Mouse (Mus musculus): ENCODE data around the gene Ankfn1. TPM values are rescaled to one million over a fixed set of nuclear protein-coding genes. Genes with fewer than 3 reads are reported as not detected.
A peak's percentile ranks its signal among the peaks of the same experiment; 100 is the strongest.

The Ankfn1 gene
- total RNA-seq, 2 experiments from 2014 or later = 0.12 TPM; not detected in 1

DNA sequence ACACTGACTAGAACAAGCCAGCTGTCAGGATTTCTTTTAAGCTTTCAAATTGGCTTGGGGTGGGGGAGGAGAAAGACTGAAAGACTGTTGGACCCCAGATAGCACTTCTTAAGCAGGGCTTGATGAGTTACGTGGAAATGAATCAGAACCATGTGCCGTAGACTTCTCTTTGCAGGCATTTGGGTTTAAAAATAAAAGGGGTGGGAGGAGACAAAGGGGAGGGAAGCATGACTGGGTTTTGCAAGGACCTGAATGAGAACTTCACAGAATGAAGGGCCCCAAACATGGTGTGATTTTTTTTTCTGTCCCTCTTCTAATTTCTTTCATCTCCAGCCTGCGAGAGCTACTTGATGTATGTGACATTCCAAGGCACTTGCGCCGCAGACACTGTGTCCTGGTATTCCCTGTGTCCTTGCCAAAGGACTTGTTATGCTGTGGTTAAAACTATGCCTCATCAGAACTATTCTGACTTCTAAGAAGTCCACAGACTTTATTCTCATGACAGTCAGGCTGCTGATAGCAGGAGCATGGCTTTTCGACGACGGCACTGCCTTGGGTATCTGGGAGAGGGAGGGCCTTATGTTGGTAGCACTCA lies 176.4 kb downstream of the Ankfn1 start:
- DNase-seq = no peak

DNA sequence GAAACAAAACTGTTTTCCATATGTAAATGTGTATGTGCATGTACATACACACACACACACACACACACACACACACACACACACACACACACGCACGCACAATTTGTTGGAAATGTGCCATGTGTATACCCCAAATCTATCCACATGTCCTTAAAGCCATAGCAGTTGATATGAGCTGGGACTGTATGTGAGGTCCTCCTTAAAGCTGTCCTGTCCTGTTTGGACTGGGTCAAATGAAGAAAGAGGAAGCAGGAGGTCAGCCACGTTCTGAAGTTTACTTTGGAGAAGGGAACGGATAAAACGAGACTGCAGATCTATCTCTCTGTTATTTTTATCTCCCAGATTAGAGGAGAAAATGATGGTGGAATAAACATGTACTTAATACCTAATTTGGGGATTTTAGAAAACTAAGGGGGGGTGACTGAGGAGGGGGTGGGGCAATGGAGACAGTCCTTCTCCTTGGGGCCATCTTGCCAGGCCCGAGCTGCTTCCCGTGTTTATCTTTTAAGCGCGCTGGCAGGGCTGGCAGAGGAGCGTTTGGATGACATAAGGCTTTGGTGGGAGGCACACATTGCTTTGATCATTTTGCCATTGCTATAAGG lies 187.1 kb downstream of the Ankfn1 start:
- intact Hi-C loops (cut with DNase I) = no loop called here
- no peak for DNase-seq

More for the DNA sequence above, 176.4 kb downstream of the Ankfn1 start:
- intact Hi-C loops (cut with DNase I) = no loop called here

GRCm38 (mm10) chr11:89586341-89586740 lies 191.1 kb downstream of the Ankfn1 start:
- intact Hi-C loops (cut with DNase I) = no loop called here
- no peak for DNase-seq

DNA sequence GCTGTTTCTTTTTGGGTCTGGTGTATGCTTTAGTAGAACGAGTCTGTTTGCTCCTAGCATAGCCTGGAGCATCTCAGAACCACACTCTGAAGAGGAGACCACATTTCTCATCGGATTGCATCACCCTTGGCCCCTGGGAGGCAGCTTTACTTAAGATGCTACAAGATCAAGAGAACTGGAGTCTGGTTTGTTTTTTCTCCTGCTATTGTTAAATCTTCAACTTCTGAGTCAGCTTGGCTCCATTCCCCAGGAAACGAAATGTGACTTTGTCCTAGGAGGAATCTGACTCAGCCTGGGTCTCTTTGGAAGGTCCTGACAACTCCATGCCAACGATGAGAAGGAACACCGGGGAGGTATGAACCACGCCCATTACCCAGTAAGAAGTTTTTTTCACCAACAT lies 197.6 kb downstream of the Ankfn1 start:
- DNase-seq = no peak
- intact Hi-C loops (cut with DNase I) = no loop called here

DNA sequence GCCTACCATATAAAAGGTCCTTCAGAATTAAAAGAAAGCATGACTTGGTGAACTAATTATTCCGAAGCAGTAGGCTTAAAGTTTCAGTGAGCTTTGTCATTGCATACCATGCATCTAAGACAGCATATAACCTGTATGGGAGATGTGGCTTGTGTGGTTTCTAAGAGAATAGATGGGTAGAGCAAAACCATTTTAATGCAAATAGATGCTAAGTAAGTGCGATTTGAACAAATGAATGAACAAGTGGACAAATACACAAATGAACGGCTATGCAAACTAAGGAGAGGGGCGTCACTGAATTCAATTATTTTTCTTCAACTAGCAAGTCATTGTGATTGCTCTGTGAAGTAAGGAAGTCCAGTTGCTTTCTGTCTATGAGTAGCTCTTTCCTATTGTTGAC lies 198.3 kb downstream of the Ankfn1 start:
- no peak for DNase-seq
- intact Hi-C loops (cut with DNase I) = no loop called here

DNA sequence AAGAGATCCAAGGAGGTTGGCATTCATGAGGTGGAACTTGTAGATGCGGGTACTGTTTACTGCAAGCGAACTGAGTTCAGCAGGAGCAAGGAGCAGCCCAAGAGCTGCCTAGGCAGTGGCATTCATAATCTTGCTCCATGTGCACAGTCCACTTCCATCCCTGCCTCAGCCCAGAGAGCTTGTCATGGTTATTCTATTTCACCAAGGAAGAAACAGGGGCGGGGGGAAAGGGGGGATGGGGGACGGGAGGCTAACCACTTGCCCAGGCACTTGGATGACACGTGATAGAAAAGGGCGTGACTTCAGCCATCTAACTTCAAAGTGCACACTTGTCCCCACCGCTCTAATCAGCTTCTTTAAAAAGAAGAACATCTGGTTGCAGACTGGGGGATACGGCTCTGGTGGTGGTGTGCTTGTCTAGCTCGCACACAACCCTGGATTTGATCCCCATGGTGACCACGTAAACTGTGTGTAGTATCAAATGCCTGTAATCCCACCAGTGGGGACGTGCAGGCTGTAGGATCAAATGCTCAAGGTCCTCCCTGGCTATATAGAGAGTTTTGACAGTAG lies 203.1 kb downstream of the Ankfn1 start:
- intact Hi-C loops (cut with DNase I) = no loop called here
- DNase-seq = no peak

- no peak for DNase-seq
- intact Hi-C loops (cut with DNase I) = no loop called here
Observed at GRCm38 (mm10) chr11:89569391-89570145, 207.9 kb downstream of the Ankfn1 start.

GRCm38 (mm10) chr11:89568246-89568645 lies 209.2 kb downstream of the Ankfn1 start:
- intact Hi-C loops (cut with DNase I) = no loop called here
- DNase-seq = no peak

GRCm38 (mm10) chr11:89551441-89551840 lies 226.0 kb downstream of the Ankfn1 start:
- no peak for DNase-seq
- intact Hi-C loops (cut with DNase I) = no loop called here

- intact Hi-C loops (cut with DNase I) = no loop called here
- DNase-seq = no peak
Observed at GRCm38 (mm10) chr11:89550921-89551320, 226.5 kb downstream of the Ankfn1 start.

GRCm38 (mm10) chr11:89548786-89549185 lies 228.7 kb downstream of the Ankfn1 start:
- intact Hi-C loops (cut with DNase I) = loop anchor here (10.0 kb wide), 2 partner anchors 176 to 626 kb away; no protein-coding TSS in a partner anchor
- DNase-seq = no peak

DNA sequence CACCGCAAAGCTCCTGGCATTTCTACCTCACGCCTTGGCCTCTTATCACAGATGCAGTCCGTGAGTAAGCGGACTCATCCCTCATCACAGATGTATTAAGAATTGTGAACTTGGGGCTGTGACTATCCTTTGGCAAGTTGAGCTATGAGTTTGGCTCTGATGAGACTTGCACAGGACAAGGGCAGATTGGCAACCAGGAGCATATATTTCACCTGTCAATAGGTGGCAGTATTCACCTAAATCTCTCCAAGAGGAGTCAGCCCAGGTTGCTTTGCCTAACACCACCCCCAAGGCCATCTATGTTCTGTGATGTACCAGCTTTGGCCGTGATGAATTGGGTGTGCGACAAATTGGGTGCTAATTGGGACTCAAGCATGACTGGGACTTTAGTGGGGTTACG lies 231.3 kb downstream of the Ankfn1 start:
- DNase-seq = peak in 1 of 2 experiments; percentile 16
- intact Hi-C loops (cut with DNase I) = loop anchor here (10.0 kb wide), 2 partner anchors 179 to 629 kb away; no protein-coding TSS in a partner anchor

- no peak for DNase-seq
- intact Hi-C loops (cut with DNase I) = loop anchor here (10.0 kb wide), 2 partner anchors 180 to 630 kb away; no protein-coding TSS in a partner anchor
Observed at GRCm38 (mm10) chr11:89544856-89545817, 232.3 kb downstream of the Ankfn1 start.

GRCm38 (mm10) chr11:89538376-89538775 lies 239.1 kb downstream of the Ankfn1 start:
- intact Hi-C loops (cut with DNase I) = no loop called here
- DNase-seq = no peak

DNA sequence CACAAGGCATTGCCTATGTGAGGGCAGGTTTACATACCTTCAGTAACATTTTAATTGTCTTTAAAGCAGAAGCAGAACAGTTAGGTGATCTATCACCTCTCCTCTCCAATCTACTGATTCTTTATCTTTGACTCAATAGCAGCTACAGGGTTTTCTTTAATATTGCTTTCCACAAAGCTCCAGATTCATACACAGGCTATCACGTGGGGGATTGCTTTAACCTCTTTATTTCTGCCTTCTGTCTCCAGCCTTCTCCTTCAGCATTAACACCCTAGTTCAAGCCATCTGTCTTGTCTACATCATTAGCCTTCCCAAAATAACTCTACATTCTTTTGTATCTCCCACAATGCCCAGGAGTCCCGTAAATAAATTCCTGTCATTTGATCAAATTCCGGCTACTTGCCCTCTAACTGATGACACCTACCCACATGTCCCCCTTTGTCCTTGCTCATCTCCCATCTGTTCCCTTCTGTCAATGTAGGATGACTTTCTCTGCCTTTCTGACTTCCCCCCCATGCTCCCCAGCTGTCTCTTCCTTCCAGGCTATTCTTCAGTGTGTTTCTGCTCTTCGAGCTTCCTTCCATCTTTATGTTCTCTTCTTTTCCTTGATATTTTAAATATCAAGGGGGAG lies 249.5 kb downstream of the Ankfn1 start:
- intact Hi-C loops (cut with DNase I) = no loop called here
- no peak for DNase-seq

- no peak for DNase-seq
- intact Hi-C loops (cut with DNase I) = no loop called here
Observed at GRCm38 (mm10) chr11:89515501-89515901, 262.0 kb downstream of the Ankfn1 start.

GRCm38 (mm10) chr11:89508675-89509324 lies 268.7 kb downstream of the Ankfn1 start:
- DNase-seq = no peak
- intact Hi-C loops (cut with DNase I) = no loop called here

DNA sequence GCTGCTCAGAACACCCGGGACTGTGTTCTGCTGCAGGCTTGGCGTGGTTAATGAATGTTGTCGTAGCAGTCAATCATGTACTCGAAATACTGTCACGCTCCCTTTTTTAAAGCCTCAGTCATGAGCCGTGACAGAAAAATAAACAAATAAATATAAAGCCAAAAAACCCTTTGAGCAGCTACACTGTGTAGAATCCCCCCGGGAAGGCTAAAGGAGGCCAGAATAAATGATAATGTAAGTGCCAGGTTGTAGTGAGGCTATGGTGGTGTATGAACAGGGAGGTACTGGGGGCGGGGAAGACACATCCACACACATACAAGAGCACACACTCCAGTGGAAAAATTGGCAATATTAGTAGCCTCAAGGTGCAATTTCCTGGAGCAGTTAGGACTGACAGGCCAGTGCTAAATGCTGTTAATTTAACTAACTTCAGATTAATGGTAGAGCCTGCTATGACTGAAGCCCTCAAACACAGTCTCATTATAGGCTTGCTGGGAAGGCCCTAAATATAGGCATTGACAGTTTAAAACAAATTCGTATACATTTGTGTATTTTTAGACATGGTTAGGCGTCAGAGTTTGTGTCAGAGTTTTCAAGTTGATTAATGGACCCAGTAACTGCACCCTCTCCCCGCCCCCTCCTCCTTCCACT lies 270.7 kb downstream of the Ankfn1 start:
- intact Hi-C loops (cut with DNase I) = no loop called here
- no peak for DNase-seq

GRCm38 (mm10) chr11:89505046-89505445 lies 272.4 kb downstream of the Ankfn1 start:
- no peak for DNase-seq
- intact Hi-C loops (cut with DNase I) = no loop called here

All from heart, postnatal 14 days (tissue).